Mouse (Mus musculus) layer of hippocampus, adult 2 months (tissue): Measurements from ENCODE around the gene Ikzf4. TPM values are rescaled to one million over a fixed set of nuclear protein-coding genes. Genes with fewer than 3 reads are reported as not detected.

ENCODE experiments used
- DNase-seq, 2 experiments: peaks; one replicate each; pipeline ENCODE4 v3.0.0; 2022; ENCODE audit warnings: low spot score in 2 of 2
- H3K27ac ChIP-seq: fragments of 200-600 bp; 2 replicates; pipeline ENCODE4 v1.8.1; 2022
- H3K4me3 ChIP-seq: fragments of 200-600 bp; 2 replicates; pipeline ENCODE4 v1.8.1; 2022; ENCODE audit warnings: mild to moderate bottlenecking
- CTCF ChIP-seq: fragments of 200-600 bp; conservative IDR thresholded peaks from 2 replicates; pipeline ENCODE4 v1.8.1; 2022; ENCODE audit warnings: antibody characterized with exemption, mild to moderate bottlenecking, moderate library complexity
- total RNA-seq, 2 experiments: library from RNA; stranded (reverse); gene quantifications; 2 replicates each; pipeline ENCODE4 v1.2.3; 2021

Gene Ikzf4
- total RNA-seq, 2 experiments from 2014 or later = 16.7 to 18.7 TPM

GRCm38 (mm10) chr10:128613154-128613440 is 32.7 kb downstream of the Ikzf4 start:
- TF ChIP-seq CTCF = no peak

GRCm38 (mm10) chr10:128612433-128613153 is 33.2 kb downstream of the Ikzf4 start:
- TF ChIP-seq CTCF = peak; percentile 96
- no peak overlapping the region for H3K27ac ChIP-seq
- H3K4me3 ChIP-seq = no peak overlapping the region
- peak; percentile 69 to 82 for DNase-seq

More at GRCm38 (mm10) chr10:128613154-128613440, 32.7 kb downstream of the Ikzf4 start:
- no peak for DNase-seq
- no peak overlapping the region for H3K4me3 ChIP-seq
- no peak overlapping the region for H3K27ac ChIP-seq

- Histone ChIP-seq H3K27ac (no peak overlapping the region), H3K4me3 (no peak overlapping the region)
- no peak for TF ChIP-seq CTCF
- no peak for DNase-seq
These were observed 39.3 kb downstream of the Ikzf4 start for GRCm38 (mm10) chr10:128606483-128606882.

- TF ChIP-seq CTCF = no peak
- H3K27ac ChIP-seq = no peak overlapping the region
- no peak for DNase-seq
- no peak overlapping the region for H3K4me3 ChIP-seq
These were observed 43.2 kb downstream of the Ikzf4 start for GRCm38 (mm10) chr10:128602470-128603128.

GRCm38 (mm10) chr10:128601499-128601898 is 44.3 kb downstream of the Ikzf4 start:
- Histone ChIP-seq H3K4me3 (no peak overlapping the region), H3K27ac (no peak overlapping the region)
- DNase-seq = no peak
- TF ChIP-seq CTCF = no peak

- no peak overlapping the region for H3K27ac ChIP-seq
- no peak for TF ChIP-seq CTCF
- no peak for DNase-seq
- H3K4me3 ChIP-seq = no peak overlapping the region
These were observed 47.3 kb downstream of the Ikzf4 start for GRCm38 (mm10) chr10:128598476-128598875.

GRCm38 (mm10) chr10:128592797-128593196 is 53.0 kb downstream of the Ikzf4 start:
- no peak for TF ChIP-seq CTCF
- no peak overlapping the region for H3K4me3 ChIP-seq
- no peak overlapping the region for H3K27ac ChIP-seq
- DNase-seq = no peak

- DNase-seq = no peak
- TF ChIP-seq CTCF = no peak
- Histone ChIP-seq H3K27ac (no peak overlapping the region), H3K4me3 (no peak overlapping the region)
These were observed 54.4 kb downstream of the Ikzf4 start for GRCm38 (mm10) chr10:128591436-128591835.

- DNase-seq = peak in 1 of 2 experiments; percentile 55
- Histone ChIP-seq H3K4me3 (peak overlapping the region; percentile 65), H3K27ac (peak overlapping the region; percentile 25; the same call in 1 of the 2 replicates)
- TF ChIP-seq CTCF = peak; percentile 88
These were observed 55.5 kb downstream of the Ikzf4 start for GRCm38 (mm10) chr10:128590193-128590690.

- no peak for DNase-seq
- no peak for TF ChIP-seq CTCF
- peak within 1 kb of the TSS; percentile 65 for H3K4me3 ChIP-seq
- peak within 1 kb of the TSS; percentile 50 for H3K27ac ChIP-seq
These were observed 56.2 kb downstream of the Ikzf4 start, which contains the start of gene Erbb3 for GRCm38 (mm10) chr10:128589464-128590192. Erbb3 (minus strand) TSS chr10:128589652.

- H3K27ac ChIP-seq = peak overlapping the region; percentile 50
- DNase-seq = no peak
- no peak for TF ChIP-seq CTCF
- peak overlapping the region; percentile 65 for H3K4me3 ChIP-seq
These were observed 56.9 kb downstream of the Ikzf4 start for GRCm38 (mm10) chr10:128588775-128589463.

- DNase-seq = no peak
- TF ChIP-seq CTCF = no peak
- H3K27ac ChIP-seq = peak overlapping the region; percentile 50
- H3K4me3 ChIP-seq = peak overlapping the region; percentile 65; the same call in 1 of the 2 replicates
These were observed 57.7 kb downstream of the Ikzf4 start for GRCm38 (mm10) chr10:128588136-128588535.
